Mouse (Mus musculus) kidney, embryonic 16.5 days (tissue): ENCODE measurements around the gene Plekhd1. TPM values are rescaled to one million over a fixed set of nuclear protein-coding genes. Genes with fewer than 3 reads are reported as not detected.

ENCODE experiments used
- ATAC-seq: fragments of 200-750 bp; cut with Nextera tagmentation; 2 replicates; pipeline ENCODE4 v1.8.0; 2017; ENCODE audit warnings: moderate TSS enrichment; ENCODE audit not compliant: low FRiP score, low TSS enrichment
- H3K27ac ChIP-seq: fragments of 300-500 bp; sonication (generic); 2 replicates; pipeline ENCODE4 v1.5.1; 2014; ENCODE audit warnings: low read length
- H3K27me3 ChIP-seq: fragments of 300-500 bp; sonication (generic); 2 replicates; pipeline ENCODE4 v1.6.1; 2014; ENCODE audit warnings: low read length, control low read depth, mixed read lengths; ENCODE audit not compliant: insufficient read depth
- H3K36me3 ChIP-seq: fragments of 300-500 bp; sonication (generic); 2 replicates; pipeline ENCODE4 v1.6.1; 2014; ENCODE audit warnings: low read length, control low read depth, mixed read lengths; ENCODE audit not compliant: insufficient read depth
- H3K4me1 ChIP-seq: fragments of 300-500 bp; sonication (generic); 2 replicates; pipeline ENCODE4 v1.6.1; 2014; ENCODE audit warnings: low read length, control low read depth, mixed read lengths; ENCODE audit not compliant: insufficient read depth
- H3K4me2 ChIP-seq: fragments of 300-500 bp; sonication (generic); replicated peaks from 2 replicates; pipeline ENCODE4 v1.6.1; 2014; ENCODE audit warnings: low read depth, low read length
- H3K4me3 ChIP-seq: fragments of 300-500 bp; sonication (generic); 2 replicates; pipeline ENCODE4 v1.5.1; 2014; ENCODE audit warnings: mild to moderate bottlenecking, low read length
- H3K9ac ChIP-seq: fragments of 300-500 bp; sonication (generic); replicated peaks from 2 replicates; pipeline ENCODE4 v1.6.1; 2014; ENCODE audit warnings: low read length
- H3K9me3 ChIP-seq: fragments of 300-500 bp; sonication (generic); 2 replicates; pipeline ENCODE4 v1.6.1; 2016; ENCODE audit warnings: low read length, control low read depth
- WGBS: fragments of 180-500 bp; shearing (Covaris S2); extraction: QIAGEN DNeasy Blood & Tissue Kit; methylation state at CpG from one replicate; pipeline ENCODE4 v1.1.7; 2014; 5-methylcytosine and 5-hydroxymethylcytosine counted together
- polyA plus RNA-seq: library from polyadenylated mRNA; unstranded; fragments of >200 nt; fragmentation: Nextera tagmentation; extraction: Ambion mirVana; gene quantifications from 2 replicates; pipeline ENCODE4 v1.2.1, GENCODE M21; 2015

Gene Plekhd1
- polyA plus RNA-seq, 1 experiment from 2014 or later = 2.7 TPM

GRCm38 (mm10) chr12:80762982-80763381 lies 70.6 kb downstream of the Plekhd1 start:
- no peak overlapping the region for H3K27ac ChIP-seq
- WGBS = 85% methylated on average over 5 of the region's 5 CpGs
- H3K9me3 ChIP-seq = no peaks in the 10 kb centered on the region
- no peak overlapping the region for H3K4me3 ChIP-seq
- no peak overlapping the region for H3K4me2 ChIP-seq
- peaks cover 22% of the 10 kb centered on the region for H3K4me1 ChIP-seq
- H3K27me3 ChIP-seq = peaks cover 37% of the 10 kb centered on the region
- H3K9ac ChIP-seq = no peak overlapping the region
- no peak for ATAC-seq
- no peaks in the 10 kb centered on the region for H3K36me3 ChIP-seq

DNA sequence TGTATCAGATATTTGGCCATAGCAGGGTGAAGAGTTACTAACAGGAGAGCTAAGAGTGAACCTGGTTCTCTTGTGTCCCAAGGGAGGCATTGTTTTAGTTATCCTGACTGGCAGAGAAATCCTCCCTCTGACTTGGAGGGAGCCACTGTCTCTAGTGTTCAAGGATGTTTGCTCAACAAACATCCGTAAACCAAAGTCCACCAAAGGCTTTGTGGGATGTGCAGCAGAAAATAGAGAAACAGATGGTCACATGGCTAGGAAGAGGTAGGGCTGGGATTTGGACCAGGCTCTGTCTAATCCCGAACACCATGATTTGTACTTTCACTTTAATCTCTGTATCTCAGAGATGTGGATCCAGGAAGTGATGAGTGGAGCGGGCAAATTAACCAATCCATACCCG lies 71.7 kb downstream of the Plekhd1 start:
- Histone ChIP-seq H3K4me2 (no peak overlapping the region), H3K9me3 (no peaks in the 10 kb centered on the region), H3K36me3 (no peaks in the 10 kb centered on the region), H3K4me3 (no peak overlapping the region), H3K4me1 (peaks cover 13% of the 10 kb centered on the region), H3K27ac (no peak overlapping the region), H3K27me3 (peaks cover 25% of the 10 kb centered on the region), H3K9ac (no peak overlapping the region)
- WGBS = 58% methylated on average over 4 of the region's 4 CpGs
- no peak for ATAC-seq

- ATAC-seq = peak; percentile 91
- Histone ChIP-seq H3K4me2 (no peak overlapping the region), H3K36me3 (no peaks in the 10 kb centered on the region), H3K9ac (no peak overlapping the region), H3K27me3 (no peaks in the 10 kb centered on the region), H3K9me3 (no peaks in the 10 kb centered on the region), H3K27ac (no peak overlapping the region), H3K4me3 (no peak overlapping the region), H3K4me1 (peaks cover 1% of the 10 kb centered on the region; the same call in 1 of the 2 replicates)
- whole genome bisulfite sequencing = 16% methylated on average over 11 of the region's 11 CpGs
Measured at GRCm38 (mm10) chr12:80769697-80770096, 77.3 kb downstream of the Plekhd1 start.

Other genes starting within 250 kb of the Plekhd1 start
- 31.2 and 34.8 TPM in 2 replicates for gene Exd2, start 229.5 kb upstream of the Plekhd1 start, polyA plus RNA-seq
- gene Galnt16, start 174.3 kb upstream of the Plekhd1 start, polyA plus RNA-seq = 8.3 and 9.0 TPM in 2 replicates
- 32.0 and 34.8 TPM in 2 replicates for gene Slc39a9, start 48.7 kb upstream of the Plekhd1 start, polyA plus RNA-seq
- 279 and 331 TPM in 2 replicates for gene Erh, start 48.2 kb upstream of the Plekhd1 start, polyA plus RNA-seq
- 0.11 and 0.12 TPM in 2 replicates for gene Ccdc177, start 68.1 kb downstream of the Plekhd1 start, polyA plus RNA-seq
- gene Susd6, start 97.9 kb downstream of the Plekhd1 start, polyA plus RNA-seq = 17.1 and 19.5 TPM in 2 replicates